ENCODE assay signal across 7 mouse cellular contexts in genomic region chr3:84038981-84039645, GRCm38 (mm10). TPM values are rescaled to one million over a fixed set of nuclear protein-coding genes. Genes with fewer than 3 reads are reported as not detected.
DNase-seq lines count a peak whose midpoint lies in the region; ATAC-seq and TF ChIP-seq lines count a peak whose summit lies in the region.

No protein-coding gene starts in this region.

- no peaks in the 10 kb centered on the region for H3K27me3 ChIP-seq in cerebellum, adult 2 months (ENCODE audit: control insufficient read depth, insufficient read depth, low read length)
- no peaks in the 10 kb centered on the region for H3K27me3 ChIP-seq in forebrain, postnatal 0 days (ENCODE audit: insufficient read depth, low read length)
- no peaks in the 10 kb centered on the region for H3K27me3 ChIP-seq in hindbrain, embryonic 11.5 days (ENCODE audit: control insufficient read depth, insufficient read depth, low read length)

- peak overlapping the region; percentile 74 for H3K4me3 ChIP-seq in cerebellum, adult 2 months (replicated peaks; ENCODE audit: insufficient read depth, low read depth, low read length)
- H3K4me3 ChIP-seq in forebrain, postnatal 0 days (ENCODE audit: low read depth, low read length) = peak overlapping the region; percentile 97
- H3K4me3 ChIP-seq in hindbrain, embryonic 11.5 days (ENCODE audit: low read depth, low read length) = peak overlapping the region; percentile 96
- peak overlapping the region; percentile 95 for H3K4me3 ChIP-seq in left cerebral cortex, adult 2 months
- H3K4me3 ChIP-seq in macrophage (ENCODE audit: inconsistent target) = peak overlapping the region; percentile 64

- peaks cover 48% of the 10 kb centered on the region; the same call in 1 of the 2 replicates for H3K79me2 ChIP-seq in macrophage (ENCODE audit: inconsistent target)

- H3K36me3 ChIP-seq in forebrain, postnatal 0 days (ENCODE audit: insufficient read depth) = no peaks in the 10 kb centered on the region
- H3K36me3 ChIP-seq in hindbrain, embryonic 11.5 days (ENCODE audit: control insufficient read depth, insufficient read depth, low read length) = no peaks in the 10 kb centered on the region
- H3K36me3 ChIP-seq in macrophage (ENCODE audit: inconsistent target) = no peaks in the 10 kb centered on the region

- TF ChIP-seq POLR2A in cerebellum, adult 2 months (IDR thresholded peaks at IDR 0.05; ENCODE audit: borderline replicate concordance, insufficient read depth, low read length) = no peak

- peak overlapping the region; percentile 98 for H3K9ac ChIP-seq in forebrain, postnatal 0 days
- H3K9ac ChIP-seq in hindbrain, embryonic 11.5 days (ENCODE audit: low read depth, low read length) = peak overlapping the region; percentile 99

- DNase-seq in T-cell, adult 2 months (ENCODE audit: low spot score) = peak; percentile 59
- peak; percentile 64 to 67 for DNase-seq in cerebellum, adult 2 months
- DNase-seq in forebrain, postnatal 0 days = peak; percentile 69
- DNase-seq in hindbrain, embryonic 11.5 days (ENCODE audit: low spot score) = peak; percentile 73
- DNase-seq in left cerebral cortex, adult 2 months (ENCODE audit: extremely low spot score in 1 of 2, low spot score in 2 of 2) = peak; percentile 27 to 41
- DNase-seq in right cerebral cortex, adult 18-20 months = peak; percentile 18

- peak overlapping the region; percentile 82 for H3K4me2 ChIP-seq in forebrain, postnatal 0 days (ENCODE audit: low read depth)
- H3K4me2 ChIP-seq in hindbrain, embryonic 11.5 days (replicated peaks; ENCODE audit: low read depth, low read length) = peak overlapping the region; percentile 81

- peaks cover 3% of the 10 kb centered on the region; the same call in 1 of the 2 replicates for H3K4me1 ChIP-seq in cerebellum, adult 2 months (ENCODE audit: control insufficient read depth, insufficient read depth, low read length)
- H3K4me1 ChIP-seq in forebrain, postnatal 0 days (ENCODE audit: insufficient read depth) = peaks cover 28% of the 10 kb centered on the region
- H3K4me1 ChIP-seq in hindbrain, embryonic 11.5 days (replicated peaks; ENCODE audit: control insufficient read depth, insufficient read depth, low read length) = peaks cover 2% of the 10 kb centered on the region; the same call in 1 of the 2 replicates

- no peaks in the 10 kb centered on the region for H3K9me3 ChIP-seq in forebrain, postnatal 0 days (ENCODE audit: low read length)
- no peaks in the 10 kb centered on the region for H3K9me3 ChIP-seq in hindbrain, embryonic 11.5 days (ENCODE audit: control insufficient read depth, low read length)

- no peak overlapping the region for H3K27ac ChIP-seq in cerebellum, adult 2 months (ENCODE audit: insufficient read depth, low read length)
- peak overlapping the region; percentile 93 for H3K27ac ChIP-seq in forebrain, postnatal 0 days (ENCODE audit: low read depth, low read length)
- peak overlapping the region; percentile 88 for H3K27ac ChIP-seq in hindbrain, embryonic 11.5 days (ENCODE audit: low read depth, low read length)
- H3K27ac ChIP-seq in left cerebral cortex, adult 2 months = peak overlapping the region; percentile 86
- peak overlapping the region; percentile 31 for H3K27ac ChIP-seq in macrophage

- WGBS in cerebellum, adult 2 months = 1% methylated on average over 42 of the region's 42 CpGs
- WGBS in forebrain, postnatal 0 days = under 1% methylated on average over 42 of the region's 42 CpGs
- whole genome bisulfite sequencing in hindbrain, embryonic 11.5 days = under 1% methylated on average over 42 of the region's 42 CpGs
- under 1% methylated on average over 41 of the region's 42 CpGs for WGBS in macrophage (ENCODE audit: missing documents)

- no peak for TF ChIP-seq CTCF in cerebellum, adult 2 months (IDR thresholded peaks at IDR 0.05; ENCODE audit: borderline replicate concordance, insufficient read depth, low read depth, low read length)
- no peak for TF ChIP-seq CTCF in forebrain, postnatal 0 days (IDR thresholded peaks at IDR 0.05; ENCODE audit: low read depth)
- TF ChIP-seq CTCF in left cerebral cortex, adult 2 months (IDR thresholded peaks at IDR 0.05) = no peak

- peak; percentile 2 for ATAC-seq in forebrain, postnatal 0 days
- ATAC-seq in hindbrain, embryonic 11.5 days (ENCODE audit: low FRiP score) = peak; percentile 45

- intact Hi-C loops in left cerebral cortex, adult 2 months (cut with DNase I) = no loop called here

RNA-seq across cellular contexts. Expression of gene Tmem131l, which starts 0.9 kb away (rescaled TPM):
- 9.2 and 9.7 TPM in 2 replicates for polyA plus RNA-seq in cerebellum, adult 2 months (2012; rRNA removed)
- 59.3 and 65.0 TPM in 2 replicates for total RNA-seq in forebrain, postnatal 0 days (2014; rRNA removed)
- polyA plus RNA-seq in forebrain, postnatal 0 days (2015; fragmentation: Nextera tagmentation; extraction: Ambion mirVana) = 32.3 and 37.5 TPM in 2 replicates
- polyA plus RNA-seq in hindbrain, embryonic 11.5 days (2014; fragmentation: Nextera tagmentation; extraction: Ambion mirVana) = 75.8 and 89.0 TPM in 2 replicates
- 10 to 100 TPM; 21.7 to 24.9 TPM for total RNA-seq in left cerebral cortex, adult 2 months (2021)
- total RNA-seq in macrophage (2018; cell fraction: chromatin; rRNA removed) = 10 to 100 TPM; 19.8 to 91.5 (median 57.5) TPM
- 10 to 100 TPM in 18 of 26 experiments, 1 to 10 TPM in 8; 7.5 to 18.4 (median 11.8) TPM for total RNA-seq in macrophage (2018; cell fraction: cytosol; rRNA removed)
- 10 to 100 TPM; 18.0 to 76.6 (median 39.6) TPM for total RNA-seq in macrophage (2018; cell fraction: nucleus; rRNA removed)
- 10.5 to 13.3 TPM (median 12.6 TPM) in 3 replicates for polyA plus RNA-seq in macrophage (2018)

Comparison
In these comparisons a context has a peak if more than half of its experiments do, and no peak if none do; other contexts are left out.
1. DNase-seq: peak in every context shown above with its lines; median percentile 73 in hindbrain, embryonic 11.5 days; 69 in forebrain, postnatal 0 days; 66 in cerebellum, adult 2 months; 59 in T-cell, adult 2 months; 34 in left cerebral cortex, adult 2 months; 18 in right cerebral cortex, adult 18-20 months.